Mouse (Mus musculus): ENCODE measurements at regions not wholly inside any gene's neighbourhood (a gene's known extent, or its start where the extent isn't known, plus 50 kb on each side); places are given as distances from the start of the nearest gene placed in this dataset.

- H3K4me1 ChIP-seq (ENCODE audit: control insufficient read depth, insufficient read depth, low read length) = peaks cover 3% of the 10 kb centered on the region; the same call in 1 of the 2 replicates
- no peak for TF ChIP-seq CTCF (IDR thresholded peaks at IDR 0.05; ENCODE audit: insufficient read depth, low read depth, low read length)
- no peak for TF ChIP-seq POLR2A (IDR thresholded peaks at IDR 0.05; ENCODE audit: insufficient read depth, low read depth, low read length)
- no peak overlapping the region for H3K4me3 ChIP-seq (ENCODE audit: insufficient read depth, low read depth, low read length)
- H3K27ac ChIP-seq (ENCODE audit: insufficient read depth, low read depth, low read length) = no peak overlapping the region
- 39% methylated on average over 13 of the region's 13 CpGs for whole genome bisulfite sequencing
These were observed 307.5 kb upstream of the Chd6 start for GRCm38 (mm10) chr2:161416218-161416927.

- 79% methylated on average over 1 of the region's 1 CpGs for WGBS
- Histone ChIP-seq H3K4me3 (ENCODE audit: insufficient read depth, low read depth, low read length) (no peak overlapping the region), H3K27ac (ENCODE audit: insufficient read depth, low read depth, low read length) (no peak overlapping the region), H3K4me1 (ENCODE audit: control insufficient read depth, insufficient read depth, low read length) (no peaks in the 10 kb centered on the region)
- TF ChIP-seq POLR2A (IDR thresholded peaks at IDR 0.05; ENCODE audit: insufficient read depth, low read depth, low read length) = no peak
- no peak for TF ChIP-seq CTCF (IDR thresholded peaks at IDR 0.05; ENCODE audit: insufficient read depth, low read depth, low read length)
These were observed 299.4 kb upstream of the Chd6 start for GRCm38 (mm10) chr2:161408306-161408705.

GRCm38 (mm10) chr2:161405847-161406384 lies 297.0 kb upstream of the Chd6 start:
- H3K4me1 ChIP-seq (ENCODE audit: control insufficient read depth, insufficient read depth, low read length) = no peaks in the 10 kb centered on the region
- no peak for TF ChIP-seq CTCF (IDR thresholded peaks at IDR 0.05; ENCODE audit: insufficient read depth, low read depth, low read length)
- TF ChIP-seq POLR2A (IDR thresholded peaks at IDR 0.05; ENCODE audit: insufficient read depth, low read depth, low read length) = no peak
- H3K4me3 ChIP-seq (ENCODE audit: insufficient read depth, low read depth, low read length) = no peak overlapping the region
- WGBS = 46% methylated on average over 1 of the region's 1 CpGs
- no peak overlapping the region for H3K27ac ChIP-seq (ENCODE audit: insufficient read depth, low read depth, low read length)

- no peak overlapping the region for H3K4me3 ChIP-seq (ENCODE audit: insufficient read depth, low read depth, low read length)
- no peak overlapping the region for H3K27ac ChIP-seq (ENCODE audit: insufficient read depth, low read depth, low read length)
- no peak for TF ChIP-seq CTCF (IDR thresholded peaks at IDR 0.05; ENCODE audit: insufficient read depth, low read depth, low read length)
- no peak for TF ChIP-seq POLR2A (IDR thresholded peaks at IDR 0.05; ENCODE audit: insufficient read depth, low read depth, low read length)
- 93% methylated on average over 3 of the region's 3 CpGs for WGBS
- H3K4me1 ChIP-seq (ENCODE audit: control insufficient read depth, insufficient read depth, low read length) = no peaks in the 10 kb centered on the region
These were observed 289.2 kb upstream of the Chd6 start for GRCm38 (mm10) chr2:161398061-161398460.

- Histone ChIP-seq H3K4me1 (ENCODE audit: control insufficient read depth, insufficient read depth, low read length) (peaks cover 2% of the 10 kb centered on the region; the same call in 1 of the 2 replicates), H3K4me3 (ENCODE audit: insufficient read depth, low read depth, low read length) (no peak overlapping the region), H3K27ac (ENCODE audit: insufficient read depth, low read depth, low read length) (no peak overlapping the region)
- no peak for TF ChIP-seq POLR2A (IDR thresholded peaks at IDR 0.05; ENCODE audit: insufficient read depth, low read depth, low read length)
- no peak for TF ChIP-seq CTCF (IDR thresholded peaks at IDR 0.05; ENCODE audit: insufficient read depth, low read depth, low read length)
- 90% methylated on average over 15 of the region's 15 CpGs for WGBS
These were observed 282.2 kb upstream of the Chd6 start for GRCm38 (mm10) chr2:161390954-161391690.

- TF ChIP-seq CTCF (IDR thresholded peaks at IDR 0.05; ENCODE audit: insufficient read depth, low read depth, low read length) = no peak
- TF ChIP-seq POLR2A (IDR thresholded peaks at IDR 0.05; ENCODE audit: insufficient read depth, low read depth, low read length) = no peak
- WGBS = 91% methylated on average over 5 of the region's 5 CpGs
- H3K4me3 ChIP-seq (ENCODE audit: insufficient read depth, low read depth, low read length) = no peak overlapping the region
- no peak overlapping the region for H3K27ac ChIP-seq (ENCODE audit: insufficient read depth, low read depth, low read length)
- H3K4me1 ChIP-seq (ENCODE audit: control insufficient read depth, insufficient read depth, low read length) = peaks cover 2% of the 10 kb centered on the region; the same call in 1 of the 2 replicates
These were observed 280.5 kb upstream of the Chd6 start for GRCm38 (mm10) chr2:161389318-161389835.

GRCm38 (mm10) chr2:161387054-161387453 lies 278.2 kb upstream of the Chd6 start:
- H3K27ac ChIP-seq (ENCODE audit: insufficient read depth, low read depth, low read length) = no peak overlapping the region
- no peak overlapping the region for H3K4me3 ChIP-seq (ENCODE audit: insufficient read depth, low read depth, low read length)
- peaks cover 2% of the 10 kb centered on the region; the same call in 1 of the 2 replicates for H3K4me1 ChIP-seq (ENCODE audit: control insufficient read depth, insufficient read depth, low read length)
- 52% methylated on average over 6 of the region's 6 CpGs for WGBS
- TF ChIP-seq POLR2A (IDR thresholded peaks at IDR 0.05; ENCODE audit: insufficient read depth, low read depth, low read length) (no peak), CTCF (IDR thresholded peaks at IDR 0.05; ENCODE audit: insufficient read depth, low read depth, low read length) (no peak)

- 83% methylated on average over 3 of the region's 3 CpGs for WGBS
- H3K4me1 ChIP-seq (ENCODE audit: control insufficient read depth, insufficient read depth, low read length) = peaks cover 1% of the 10 kb centered on the region; the same call in 1 of the 2 replicates
These were observed 273.5 kb upstream of the Chd6 start for GRCm38 (mm10) chr2:161382411-161382810.

GRCm38 (mm10) chr2:161378313-161378712 lies 269.4 kb upstream of the Chd6 start:
- Histone ChIP-seq H3K4me3 (ENCODE audit: insufficient read depth, low read depth, low read length) (no peak overlapping the region), H3K27ac (ENCODE audit: insufficient read depth, low read depth, low read length) (no peak overlapping the region), H3K4me1 (ENCODE audit: control insufficient read depth, insufficient read depth, low read length) (no peaks in the 10 kb centered on the region)
- 96% methylated on average over 4 of the region's 4 CpGs for WGBS
- no peak for TF ChIP-seq POLR2A (IDR thresholded peaks at IDR 0.05; ENCODE audit: insufficient read depth, low read depth, low read length)
- TF ChIP-seq CTCF (IDR thresholded peaks at IDR 0.05; ENCODE audit: insufficient read depth, low read depth, low read length) = no peak

More at GRCm38 (mm10) chr2:161382411-161382810, 273.5 kb upstream of the Chd6 start:
- no peak for TF ChIP-seq POLR2A (IDR thresholded peaks at IDR 0.05; ENCODE audit: insufficient read depth, low read depth, low read length)
- TF ChIP-seq CTCF (IDR thresholded peaks at IDR 0.05; ENCODE audit: insufficient read depth, low read depth, low read length) = no peak
- H3K27ac ChIP-seq (ENCODE audit: insufficient read depth, low read depth, low read length) = no peak overlapping the region
- no peak overlapping the region for H3K4me3 ChIP-seq (ENCODE audit: insufficient read depth, low read depth, low read length)

Measured in olfactory bulb, adult 2 months (tissue).